Mouse (Mus musculus) stomach, postnatal 0 days (tissue): ENCODE data around the gene Snx9. TPM values are rescaled to one million over a fixed set of nuclear protein-coding genes. Genes with fewer than 3 reads are reported as not detected.
A peak's percentile ranks its signal among the peaks of the same experiment; 100 is the strongest.

Source experiments
- ATAC-seq: fragments of 200-750 bp; cut with Nextera tagmentation; 2 replicates; pipeline ENCODE4 v1.8.0; 2017; ENCODE audit not compliant: low FRiP score, low TSS enrichment
- DNase-seq: peaks from one replicate; pipeline ENCODE4 v3.0.0-alpha.2; 2016; ENCODE audit warnings: low spot score
- H3K27ac ChIP-seq: fragments of 300-500 bp; sonication (generic); replicated peaks from 2 replicates; pipeline ENCODE4 v1.5.1; 2014; ENCODE audit warnings: mild to moderate bottlenecking, control low read depth
- H3K27me3 ChIP-seq: fragments of 300-500 bp; sonication (generic); 2 replicates; pipeline ENCODE4 v1.6.1; 2014; ENCODE audit warnings: low read length; ENCODE audit not compliant: control insufficient read depth, insufficient read depth
- H3K36me3 ChIP-seq: fragments of 300-500 bp; sonication (generic); 2 replicates; pipeline ENCODE4 v1.6.1; 2014; ENCODE audit warnings: low read length, mixed read lengths; ENCODE audit not compliant: control insufficient read depth, insufficient read depth
- H3K4me1 ChIP-seq: fragments of 300-500 bp; sonication (generic); replicated peaks from 2 replicates; pipeline ENCODE4 v1.6.1; 2014; ENCODE audit warnings: antibody characterized with exemption; ENCODE audit not compliant: control insufficient read depth, insufficient read depth
- H3K4me2 ChIP-seq: fragments of 300-500 bp; sonication (generic); replicated peaks from 2 replicates; pipeline ENCODE4 v1.6.1; 2014; ENCODE audit warnings: low read depth, mild to moderate bottlenecking, control low read depth, moderate library complexity
- H3K4me3 ChIP-seq: fragments of 300-500 bp; sonication (generic); 2 replicates; pipeline ENCODE4 v1.5.1; 2014; ENCODE audit warnings: low read depth, low read length, control low read depth
- H3K9ac ChIP-seq: fragments of 300-500 bp; sonication (generic); 2 replicates; pipeline ENCODE4 v1.6.1; 2014; ENCODE audit warnings: mild to moderate bottlenecking, low read length, control low read depth, mixed read lengths
- H3K9me3 ChIP-seq: fragments of 300-500 bp; sonication (generic); 2 replicates; pipeline ENCODE4 v1.6.1; 2016; ENCODE audit warnings: low read length; ENCODE audit not compliant: control insufficient read depth
- CTCF ChIP-seq: IDR thresholded peaks from 2 replicates; pipeline ENCODE4 v1.5.1; 2016; ENCODE audit warnings: antibody characterized with exemption, low read depth, mild to moderate bottlenecking, moderate library complexity
- EP300 ChIP-seq: optimal IDR thresholded peaks from 2 replicates; pipeline ENCODE3; 2016; ENCODE audit warnings: antibody characterized with exemption
- WGBS: fragments of 180-500 bp; shearing (Covaris S2); extraction: QIAGEN DNeasy Blood & Tissue Kit; methylation state at CpG from one replicate; pipeline ENCODE4 v1.1.7; 2014; 5-methylcytosine and 5-hydroxymethylcytosine counted together
- polyA plus RNA-seq: library from polyadenylated mRNA; unstranded; fragments of >200 nt; fragmentation: Nextera tagmentation; extraction: Ambion mirVana; gene quantifications from 2 replicates; pipeline ENCODE4 v1.2.1, GENCODE M21; 2015

Snx9 gene
- polyA plus RNA-seq, 1 experiment from 2014 or later: 34.8 TPM

- no peak overlapping the region for H3K4me2 ChIP-seq
- no peak for ATAC-seq
- DNase-seq: no peak
- no peak overlapping the region for H3K9ac ChIP-seq
- H3K36me3 ChIP-seq: no peaks in the 10 kb centered on the region
- no peaks in the 10 kb centered on the region for H3K27me3 ChIP-seq
- TF ChIP-seq CTCF (no peak), EP300 (no peak)
- 0 out of 2 replicates have a peak, but pooled peaks cover 3% of the 10 kb centered on the region for H3K4me1 ChIP-seq
- no peak overlapping the region for H3K4me3 ChIP-seq
- no peak overlapping the region for H3K27ac ChIP-seq
- WGBS: 65% methylated on average over 12 of the region's 12 CpGs
- no peaks in the 10 kb centered on the region for H3K9me3 ChIP-seq
Observed at GRCm38 (mm10) chr17:5939871-5940270, 98.7 kb downstream of the Snx9 start.

- H3K4me1 ChIP-seq: 0 out of 2 replicates have a peak, but pooled peaks cover 3% of the 10 kb centered on the region
- no peaks in the 10 kb centered on the region for H3K9me3 ChIP-seq
- DNase-seq (peak; percentile 91), ATAC-seq (peak; percentile 89)
- WGBS: 4% methylated on average over 17 of the region's 38 CpGs
- no peaks in the 10 kb centered on the region for H3K36me3 ChIP-seq
- peak overlapping the region; percentile 60 for H3K9ac ChIP-seq
- TF ChIP-seq EP300: no peak
- peak; percentile 82 for TF ChIP-seq CTCF
- peak overlapping the region; percentile 67 for H3K4me2 ChIP-seq
- H3K4me3 ChIP-seq: peak overlapping the region; percentile 74
- no peaks in the 10 kb centered on the region for H3K27me3 ChIP-seq
- peak overlapping the region; percentile 49 for H3K27ac ChIP-seq
Observed at GRCm38 (mm10) chr17:5940792-5941191, 99.7 kb downstream of the Snx9 start.

- no peak for TF ChIP-seq EP300
- TF ChIP-seq CTCF: no peak
- under 1% methylated on average over 40 of the region's 52 CpGs for WGBS
- Histone ChIP-seq H3K4me2 (peak within 1 kb of the TSS; percentile 77), H3K4me3 (peak within 1 kb of the TSS; percentile 74), H3K36me3 (no peaks in the 10 kb centered on the region), H3K9me3 (no peaks in the 10 kb centered on the region), H3K4me1 (0 out of 2 replicates have a peak, but pooled peaks cover 3% of the 10 kb centered on the region), H3K9ac (peak within 1 kb of the TSS; percentile 82), H3K27me3 (no peaks in the 10 kb centered on the region), H3K27ac (peak within 1 kb of the TSS; percentile 91)
- DNase-seq (peak; percentile 78), ATAC-seq (peak; percentile 68)
Observed at GRCm38 (mm10) chr17:5941230-5942043, 100.3 kb downstream of the Snx9 start, which contains the start of gene Synj2. Gene Synj2 (plus strand): TSS chr17:5941280.

- Histone ChIP-seq H3K4me2 (peak overlapping the region; percentile 77), H3K9ac (peak overlapping the region; percentile 82), H3K4me1 (0 out of 2 replicates have a peak, but pooled peaks cover 3% of the 10 kb centered on the region), H3K4me3 (peak overlapping the region; percentile 74), H3K27ac (peak overlapping the region; percentile 91), H3K27me3 (no peaks in the 10 kb centered on the region), H3K36me3 (no peaks in the 10 kb centered on the region), H3K9me3 (no peaks in the 10 kb centered on the region)
- ATAC-seq: no peak
- TF ChIP-seq EP300 (no peak), CTCF (no peak)
- no peak for DNase-seq
- WGBS: 30% methylated on average over 3 of the region's 3 CpGs
Observed at GRCm38 (mm10) chr17:5942156-5942555, 101.0 kb downstream of the Snx9 start.

GRCm38 (mm10) chr17:5943053-5943452 is 101.9 kb downstream of the Snx9 start:
- Histone ChIP-seq H3K9ac (no peak overlapping the region), H3K27me3 (no peaks in the 10 kb centered on the region), H3K4me2 (peak overlapping the region; percentile 77; the same call in 1 of the 2 replicates), H3K4me1 (0 out of 2 replicates have a peak, but pooled peaks cover 3% of the 10 kb centered on the region), H3K9me3 (no peaks in the 10 kb centered on the region), H3K4me3 (no peak overlapping the region), H3K36me3 (no peaks in the 10 kb centered on the region), H3K27ac (no peak overlapping the region)
- ATAC-seq: no peak
- no peak for DNase-seq
- TF ChIP-seq EP300 (no peak), CTCF (no peak)
- WGBS: 30% methylated on average over 1 of the region's 1 CpGs

- Histone ChIP-seq H3K9me3 (no peaks in the 10 kb centered on the region), H3K4me3 (no peak overlapping the region), H3K27me3 (no peaks in the 10 kb centered on the region), H3K27ac (no peak overlapping the region), H3K36me3 (no peaks in the 10 kb centered on the region), H3K4me1 (0 out of 2 replicates have a peak, but pooled peaks cover 3% of the 10 kb centered on the region), H3K9ac (no peak overlapping the region), H3K4me2 (no peak overlapping the region)
- TF ChIP-seq CTCF (no peak), EP300 (no peak)
- DNase-seq: no peak
- WGBS: 63% methylated on average over 3 of the region's 3 CpGs
- no peak for ATAC-seq
Observed at GRCm38 (mm10) chr17:5947039-5947438, 105.9 kb downstream of the Snx9 start.
